Mouse (Mus musculus): ENCODE results near the gene Bik. TPM values are rescaled to one million over a fixed set of nuclear protein-coding genes. Genes with fewer than 3 reads are reported as not detected.
A peak's percentile ranks its signal among the peaks of the same experiment; 100 is the strongest.

The Bik gene
- total and polyA plus RNA-seq, 2 experiments from 2014 or later: 0.16 to 1.3 TPM

DNA sequence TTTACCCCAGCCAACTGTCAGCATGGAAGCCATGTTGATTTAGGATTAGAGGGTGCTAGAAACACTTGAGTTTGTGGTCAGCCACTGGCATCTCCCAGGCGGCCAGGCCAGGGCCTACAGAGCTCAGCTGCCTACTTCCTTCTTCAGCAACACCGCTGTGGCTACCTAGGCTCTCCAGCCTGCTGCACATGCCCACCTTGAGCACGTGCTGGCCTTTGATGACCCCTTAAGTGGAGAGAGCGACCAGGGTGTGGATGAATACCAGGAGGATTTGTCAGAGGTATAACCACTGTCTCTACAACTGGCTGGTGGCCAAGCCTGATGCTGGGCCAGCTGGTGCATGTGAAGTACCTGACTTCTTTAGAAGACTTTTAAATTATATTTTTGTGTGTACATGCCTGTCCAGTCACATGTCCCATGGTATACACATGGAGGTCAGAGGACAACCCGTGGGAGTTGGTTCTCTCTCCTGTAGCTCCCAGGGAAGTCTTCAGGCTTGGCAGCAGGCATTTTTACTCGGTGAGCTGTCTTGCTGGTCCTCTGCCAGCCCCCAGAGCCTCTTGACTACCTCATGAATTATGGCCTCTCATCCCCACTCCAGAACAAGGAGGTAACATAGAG, 48.2 kb downstream of the Bik start:
- no peak for TF ChIP-seq CTCF (IDR thresholded peaks at IDR 0.05; ENCODE audit: low read depth)
- WGBS: 85% methylated on average over 6 of the region's 6 CpGs

DNA sequence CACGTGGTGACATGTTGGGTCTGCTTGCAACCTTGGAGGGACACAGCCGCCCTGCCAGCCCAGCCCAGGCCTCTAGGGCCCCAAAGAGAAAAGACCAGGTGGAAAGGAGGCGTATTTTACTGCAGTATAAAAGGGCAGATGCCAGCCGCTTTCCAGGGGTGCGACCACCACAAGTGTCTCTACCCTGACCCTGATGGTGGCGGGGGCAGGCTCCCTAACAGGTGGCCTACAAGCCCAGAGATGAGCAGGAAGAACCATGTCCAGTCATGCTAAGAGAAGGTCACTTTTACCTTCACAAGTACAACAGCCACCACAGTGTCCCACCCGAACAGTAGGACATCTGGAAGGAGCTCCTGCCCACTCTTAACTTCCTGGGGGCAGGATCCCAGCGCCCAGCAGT, 48.9 kb downstream of the Bik start:
- TF ChIP-seq CTCF (IDR thresholded peaks at IDR 0.05; ENCODE audit: low read depth): no peak
- Histone ChIP-seq H3K27me3 (ENCODE audit: insufficient read depth, low read length) (no peaks in the 10 kb centered on the region), H3K27ac (no peak overlapping the region), H3K4me1 (ENCODE audit: insufficient read depth, low read length) (no peaks in the 10 kb centered on the region), H3K9me3 (ENCODE audit: low read length) (no peaks in the 10 kb centered on the region), H3K9ac (replicated peaks; ENCODE audit: low read length) (no peak overlapping the region), H3K4me3 (ENCODE audit: low read length) (no peak overlapping the region), H3K36me3 (ENCODE audit: insufficient read depth, low read length) (peaks cover 48% of the 10 kb centered on the region), H3K4me2 (ENCODE audit: low read depth, low read length) (no peak overlapping the region)
- no peak for DNase-seq (ENCODE audit: low spot score)
- ATAC-seq: no peak
- WGBS: 93% methylated on average over 8 of the region's 8 CpGs

More for the DNA sequence above, 48.2 kb downstream of the Bik start:
- H3K4me1 ChIP-seq (ENCODE audit: insufficient read depth, low read length): no peaks in the 10 kb centered on the region
- peaks cover 41% of the 10 kb centered on the region for H3K36me3 ChIP-seq (ENCODE audit: insufficient read depth, low read length)
- H3K9me3 ChIP-seq (ENCODE audit: low read length): no peaks in the 10 kb centered on the region
- no peaks in the 10 kb centered on the region for H3K27me3 ChIP-seq (ENCODE audit: insufficient read depth, low read length)
- no peak overlapping the region for H3K9ac ChIP-seq (replicated peaks; ENCODE audit: low read length)
- no peak overlapping the region for H3K4me2 ChIP-seq (ENCODE audit: low read depth, low read length)
- H3K4me3 ChIP-seq (ENCODE audit: low read length): no peak overlapping the region
- no peak for DNase-seq (ENCODE audit: low spot score)
- ATAC-seq: no peak
- no peak overlapping the region for H3K27ac ChIP-seq

DNA sequence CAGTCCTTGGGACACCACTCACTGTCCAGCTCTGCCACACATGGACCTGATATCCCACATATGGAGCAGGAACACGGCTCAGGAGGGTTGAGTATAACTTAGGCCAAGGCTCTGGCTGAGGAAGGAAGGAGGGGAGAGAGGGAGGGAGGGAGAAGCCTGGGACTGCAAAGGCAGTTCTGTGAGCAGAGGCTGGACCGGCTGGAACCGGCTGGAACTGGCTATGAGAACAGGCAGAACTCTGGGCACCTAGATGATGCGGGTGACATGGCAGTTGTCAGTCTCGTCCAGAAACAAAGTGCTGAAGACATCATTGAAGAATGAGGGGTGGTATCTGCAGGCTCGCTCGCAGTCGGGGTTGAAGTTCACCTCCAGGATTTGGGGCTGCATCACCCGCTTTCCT, 50.0 kb downstream of the Bik start:
- Histone ChIP-seq H3K4me2 (ENCODE audit: low read depth, low read length) (no peak overlapping the region), H3K9ac (replicated peaks; ENCODE audit: low read length) (no peak overlapping the region), H3K4me1 (ENCODE audit: insufficient read depth, low read length) (no peaks in the 10 kb centered on the region), H3K36me3 (ENCODE audit: insufficient read depth, low read length) (peaks cover 59% of the 10 kb centered on the region), H3K4me3 (ENCODE audit: low read length) (no peak overlapping the region), H3K9me3 (ENCODE audit: low read length) (no peaks in the 10 kb centered on the region), H3K27me3 (ENCODE audit: insufficient read depth, low read length) (no peaks in the 10 kb centered on the region), H3K27ac (no peak overlapping the region)
- no peak for TF ChIP-seq CTCF (IDR thresholded peaks at IDR 0.05; ENCODE audit: low read depth)
- DNase-seq (ENCODE audit: low spot score) (no peak), ATAC-seq (no peak)
- 93% methylated on average over 9 of the region's 9 CpGs for WGBS

DNA sequence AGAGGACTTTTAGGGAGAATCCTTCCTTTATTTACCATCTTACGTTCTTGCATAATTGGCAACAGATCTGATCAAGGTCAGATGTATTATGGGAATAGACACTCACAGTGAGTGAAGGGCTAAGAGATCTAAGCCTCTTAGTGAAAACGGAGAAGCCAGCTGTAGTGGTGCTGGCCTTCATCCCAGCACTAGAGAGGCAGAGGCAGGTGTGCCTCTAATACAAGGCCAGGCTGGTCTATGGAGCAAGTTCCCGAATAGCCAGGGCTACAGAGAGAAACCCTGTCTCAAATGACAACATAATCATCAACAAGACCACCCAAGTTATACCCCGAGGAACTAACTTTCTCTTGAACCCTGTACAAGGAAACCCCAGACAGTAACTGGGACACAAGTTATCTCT, 56.3 kb downstream of the Bik start:
- no peak overlapping the region for H3K4me2 ChIP-seq (ENCODE audit: low read depth, low read length)
- WGBS: 79% methylated on average over 4 of the region's 4 CpGs
- ATAC-seq (no peak), DNase-seq (ENCODE audit: low spot score) (no peak)
- H3K4me3 ChIP-seq (ENCODE audit: low read length): no peak overlapping the region
- H3K4me1 ChIP-seq (ENCODE audit: insufficient read depth, low read length): no peaks in the 10 kb centered on the region
- no peak overlapping the region for H3K27ac ChIP-seq
- no peak for TF ChIP-seq CTCF (IDR thresholded peaks at IDR 0.05; ENCODE audit: low read depth)
- no peak overlapping the region for H3K9ac ChIP-seq (replicated peaks; ENCODE audit: low read length)
- peaks cover 85% of the 10 kb centered on the region for H3K36me3 ChIP-seq (ENCODE audit: insufficient read depth, low read length)
- H3K27me3 ChIP-seq (ENCODE audit: insufficient read depth, low read length): no peaks in the 10 kb centered on the region
- 0 out of 2 replicates have a peak, but pooled peaks cover 2% of the 10 kb centered on the region for H3K9me3 ChIP-seq (ENCODE audit: low read length)

- Histone ChIP-seq H3K9me3 (ENCODE audit: low read length) (0 out of 2 replicates have a peak, but pooled peaks cover 2% of the 10 kb centered on the region), H3K27me3 (ENCODE audit: insufficient read depth, low read length) (no peaks in the 10 kb centered on the region), H3K27ac (no peak overlapping the region), H3K4me1 (ENCODE audit: insufficient read depth, low read length) (no peaks in the 10 kb centered on the region), H3K4me3 (ENCODE audit: low read length) (no peak overlapping the region), H3K4me2 (ENCODE audit: low read depth, low read length) (no peak overlapping the region), H3K36me3 (ENCODE audit: insufficient read depth, low read length) (peaks cover 79% of the 10 kb centered on the region), H3K9ac (replicated peaks; ENCODE audit: low read length) (no peak overlapping the region)
- ATAC-seq: no peak
- peak; percentile 50 for DNase-seq (ENCODE audit: low spot score)
- 74% methylated on average over 8 of the region's 8 CpGs for WGBS
- TF ChIP-seq CTCF (IDR thresholded peaks at IDR 0.05; ENCODE audit: low read depth): peak; percentile 53
Observed at GRCm38 (mm10) chr15:83583419-83584156, 56.9 kb downstream of the Bik start.

DNA sequence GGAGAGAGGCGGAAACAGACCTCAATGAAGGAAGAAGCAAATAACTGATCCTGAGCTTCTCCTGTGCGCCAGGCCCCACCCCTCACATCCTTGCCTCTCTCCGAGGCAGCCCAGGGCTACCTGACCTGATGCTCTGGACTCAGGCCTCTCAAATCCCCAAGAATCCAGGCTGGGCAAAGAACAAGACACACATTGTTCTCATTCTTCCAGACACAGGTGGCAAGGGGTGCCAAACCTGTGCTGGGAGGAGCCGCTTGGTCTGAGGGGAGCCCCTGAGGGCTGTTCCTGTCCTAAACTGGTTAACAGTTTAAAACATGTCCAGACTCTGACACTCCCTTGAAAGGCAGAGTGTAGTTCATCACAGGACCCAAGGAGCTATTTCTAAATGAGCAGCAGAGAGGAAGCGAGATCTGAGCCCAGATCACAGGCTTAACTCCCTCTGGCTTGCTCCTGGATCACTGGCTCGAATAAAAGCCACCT, 58.1 kb downstream of the Bik start:
- ATAC-seq: no peak
- 0 out of 2 replicates have a peak, but pooled peaks cover 2% of the 10 kb centered on the region for H3K9me3 ChIP-seq (ENCODE audit: low read length)
- no peak overlapping the region for H3K9ac ChIP-seq (replicated peaks; ENCODE audit: low read length)
- no peaks in the 10 kb centered on the region for H3K4me1 ChIP-seq (ENCODE audit: insufficient read depth, low read length)
- WGBS: 93% methylated on average over 6 of the region's 6 CpGs
- no peaks in the 10 kb centered on the region for H3K27me3 ChIP-seq (ENCODE audit: insufficient read depth, low read length)
- no peak for DNase-seq (ENCODE audit: low spot score)
- TF ChIP-seq CTCF (IDR thresholded peaks at IDR 0.05; ENCODE audit: low read depth): no peak
- H3K4me2 ChIP-seq (ENCODE audit: low read depth, low read length): no peak overlapping the region
- H3K36me3 ChIP-seq (ENCODE audit: insufficient read depth, low read length): peaks cover 70% of the 10 kb centered on the region
- no peak overlapping the region for H3K4me3 ChIP-seq (ENCODE audit: low read length)
- no peak overlapping the region for H3K27ac ChIP-seq

GRCm38 (mm10) chr15:83590841-83591240, 64.2 kb downstream of the Bik start:
- H3K4me3 ChIP-seq (ENCODE audit: low read length): no peak overlapping the region
- peaks cover 14% of the 10 kb centered on the region; the same call in 1 of the 2 replicates for H3K4me1 ChIP-seq (ENCODE audit: insufficient read depth, low read length)
- no peak for TF ChIP-seq CTCF (IDR thresholded peaks at IDR 0.05; ENCODE audit: low read depth)
- H3K27me3 ChIP-seq (ENCODE audit: insufficient read depth, low read length): no peaks in the 10 kb centered on the region
- WGBS: 92% methylated on average over 4 of the region's 4 CpGs
- no peak overlapping the region for H3K27ac ChIP-seq
- H3K36me3 ChIP-seq (ENCODE audit: insufficient read depth, low read length): peaks cover 18% of the 10 kb centered on the region
- no peak overlapping the region for H3K9ac ChIP-seq (replicated peaks; ENCODE audit: low read length)
- ATAC-seq: no peak
- DNase-seq (ENCODE audit: low spot score): no peak
- H3K9me3 ChIP-seq (ENCODE audit: low read length): 0 out of 2 replicates have a peak, but pooled peaks cover 2% of the 10 kb centered on the region
- H3K4me2 ChIP-seq (ENCODE audit: low read depth, low read length): no peak overlapping the region
